Comparison of ENCODE assay signal across 23 mouse cellular contexts in genomic region chr8:72331631-72332030, GRCm38 (mm10). TPM values are rescaled to one million over a fixed set of nuclear protein-coding genes. Genes with fewer than 3 reads are reported as not detected.
DNase-seq lines count a peak whose midpoint lies in the region; ATAC-seq and TF ChIP-seq lines count a peak whose summit lies in the region.
"Had no signal": no experiment of that assay in that cellular context is flagged by ENCODE, and none has a peak within 500 bp of the region (broad histone marks: within the 10 kb centered on the region; RNA-seq: fewer than 3 reads in every experiment).

No protein-coding gene starts in this region.

- ATAC-seq in heart, postnatal 0 days (ENCODE audit: insufficient read depth, low read depth) = peak; percentile 80
- ATAC-seq in midbrain, embryonic 14.5 days (ENCODE audit: low FRiP score, low TSS enrichment) = no peak
- no peak for ATAC-seq in midbrain, embryonic 16.5 days
- ATAC-seq: forebrain, embryonic 16.5 days; lung, postnatal 0 days had no signal

- H3K36me3 ChIP-seq in heart, adult 2 months (ENCODE audit: control insufficient read depth, insufficient read depth, low read length) = peaks cover 2% of the 10 kb centered on the region
- H3K36me3 ChIP-seq in E14TG2a.4 (ENCODE audit: insufficient read depth, low read length) = no peaks in the 10 kb centered on the region
- H3K36me3 ChIP-seq in heart, postnatal 0 days (replicated peaks; ENCODE audit: control insufficient read depth, insufficient read depth, low read length) = 0 out of 2 replicates have a peak, but pooled peaks cover 13% of the 10 kb centered on the region
- H3K36me3 ChIP-seq in midbrain, embryonic 14.5 days (ENCODE audit: control insufficient read depth, insufficient read depth, low read length) = peaks cover 12% of the 10 kb centered on the region; the same call in 1 of the 2 replicates
- H3K36me3 ChIP-seq in midbrain, embryonic 16.5 days (ENCODE audit: control insufficient read depth, insufficient read depth, low read length) = peaks cover 7% of the 10 kb centered on the region
- H3K36me3 ChIP-seq: liver, embryonic 15.5 days had no signal

- H3K79me2 ChIP-seq in heart, adult 2 months (replicated peaks; ENCODE audit: control insufficient read depth, insufficient read depth, low read length) = no peaks in the 10 kb centered on the region

- no peaks in the 10 kb centered on the region for H3K9me3 ChIP-seq in E14TG2a.4 (ENCODE audit: low read length)
- H3K9me3 ChIP-seq in heart, postnatal 0 days (replicated peaks; ENCODE audit: control insufficient read depth, low read length) = no peaks in the 10 kb centered on the region
- no peaks in the 10 kb centered on the region for H3K9me3 ChIP-seq in midbrain, embryonic 14.5 days (ENCODE audit: control insufficient read depth, low read length)
- no peaks in the 10 kb centered on the region for H3K9me3 ChIP-seq in midbrain, embryonic 16.5 days (replicated peaks; ENCODE audit: control insufficient read depth, low read length, poor library complexity, severe bottlenecking)
- H3K9me3 ChIP-seq: embryonic facial prominence, embryonic 13.5 days; limb, embryonic 15.5 days; liver, embryonic 15.5 days; midbrain, embryonic 13.5 days; stomach, embryonic 15.5 days had no signal

- peak; percentile 47; the same call in 1 of the 2 replicates for TF ChIP-seq EP300 in heart, adult 2 months (IDR thresholded peaks at IDR 0.05; ENCODE audit: insufficient read depth, low read depth, low read length)
- no peak for TF ChIP-seq EP300 in heart, postnatal 0 days (IDR thresholded peaks at IDR 0.05; ENCODE audit: low read depth)

- H3K27ac ChIP-seq in heart, adult 2 months = peak overlapping the region; percentile 83
- peak overlapping the region; percentile 83 for H3K27ac ChIP-seq in heart, postnatal 0 days (ENCODE audit: low read depth)
- H3K27ac ChIP-seq in midbrain, embryonic 14.5 days (replicated peaks; ENCODE audit: low read depth, low read length) = no peak overlapping the region
- H3K27ac ChIP-seq in midbrain, embryonic 16.5 days (ENCODE audit: low read length) = no peak overlapping the region
- H3K27ac ChIP-seq: embryonic facial prominence, embryonic 13.5 days; limb, embryonic 15.5 days; liver, embryonic 15.5 days; midbrain, embryonic 13.5 days; stomach, embryonic 15.5 days had no signal

- peak; percentile 24; the same call in 1 of the 2 replicates for TF ChIP-seq POLR2A in heart, adult 2 months (IDR thresholded peaks at IDR 0.05; ENCODE audit: insufficient read depth, low read depth, low read length)

- H3K27me3 ChIP-seq in heart, adult 2 months (ENCODE audit: control insufficient read depth, insufficient read depth, low read length) = no peaks in the 10 kb centered on the region
- no peaks in the 10 kb centered on the region for H3K27me3 ChIP-seq in E14TG2a.4 (ENCODE audit: insufficient read depth, low read length)
- H3K27me3 ChIP-seq in heart, postnatal 0 days (ENCODE audit: control insufficient read depth, insufficient read depth, low read length) = no peaks in the 10 kb centered on the region
- no peaks in the 10 kb centered on the region for H3K27me3 ChIP-seq in midbrain, embryonic 14.5 days (ENCODE audit: control insufficient read depth, insufficient read depth, low read length)
- no peaks in the 10 kb centered on the region for H3K27me3 ChIP-seq in midbrain, embryonic 16.5 days (ENCODE audit: control insufficient read depth, insufficient read depth, low read depth, low read length)
- H3K27me3 ChIP-seq: embryonic facial prominence, embryonic 13.5 days; limb, embryonic 15.5 days; liver, embryonic 15.5 days; midbrain, embryonic 13.5 days; stomach, embryonic 15.5 days had no signal

- no peak for TF ChIP-seq CTCF in heart, adult 2 months (IDR thresholded peaks at IDR 0.05)
- TF ChIP-seq CTCF in E14TG2a.4 (conservative IDR thresholded peaks at IDR 0.05; ENCODE audit: low read length) = no peak
- TF ChIP-seq CTCF in heart, postnatal 0 days (IDR thresholded peaks at IDR 0.05; ENCODE audit: low read depth) = no peak

- intact Hi-C loops in heart, adult 2 months (cut with DNase I) = no loop called here
- intact Hi-C loops in heart, postnatal 25 days (cut with DNase I) = no loop called here

- H3K9ac ChIP-seq in heart, adult 2 months (ENCODE audit: low read depth, low read length) = peak overlapping the region; percentile 38; the same call in 1 of the 2 replicates
- H3K9ac ChIP-seq in heart, postnatal 0 days (replicated peaks; ENCODE audit: low read depth, low read length) = no peak overlapping the region
- no peak overlapping the region for H3K9ac ChIP-seq in midbrain, embryonic 14.5 days (replicated peaks; ENCODE audit: low read length)
- H3K9ac ChIP-seq in midbrain, embryonic 16.5 days (ENCODE audit: low read depth, low read length) = no peak overlapping the region
- H3K9ac ChIP-seq: embryonic facial prominence, embryonic 13.5 days; limb, embryonic 15.5 days; liver, embryonic 15.5 days; midbrain, embryonic 13.5 days; stomach, embryonic 15.5 days had no signal

- 61% methylated on average over 4 of the region's 4 CpGs for WGBS in heart, adult 2 months
- WGBS in heart, postnatal 0 days = 44% methylated on average over 4 of the region's 4 CpGs
- 91% methylated on average over 4 of the region's 4 CpGs for WGBS in midbrain, embryonic 14.5 days
- 88% methylated on average over 4 of the region's 4 CpGs for WGBS in midbrain, embryonic 16.5 days

- H3K4me2 ChIP-seq in heart, postnatal 0 days (ENCODE audit: low read depth, low read length) = no peak overlapping the region
- H3K4me2 ChIP-seq in midbrain, embryonic 14.5 days (ENCODE audit: low read length) = no peak overlapping the region
- no peak overlapping the region for H3K4me2 ChIP-seq in midbrain, embryonic 16.5 days (ENCODE audit: low read length)
- H3K4me2 ChIP-seq: embryonic facial prominence, embryonic 13.5 days; limb, embryonic 15.5 days; liver, embryonic 15.5 days; midbrain, embryonic 13.5 days; stomach, embryonic 15.5 days had no signal

- peaks cover 18% of the 10 kb centered on the region for H3K4me1 ChIP-seq in heart, adult 2 months (ENCODE audit: control insufficient read depth, insufficient read depth, low read length)
- peaks cover 90% of the 10 kb centered on the region for H3K4me1 ChIP-seq in E14TG2a.4 (replicated peaks; ENCODE audit: low read depth, low read length)
- peaks cover 12% of the 10 kb centered on the region for H3K4me1 ChIP-seq in heart, postnatal 0 days (ENCODE audit: control insufficient read depth, insufficient read depth)
- H3K4me1 ChIP-seq in midbrain, embryonic 14.5 days (ENCODE audit: control insufficient read depth, insufficient read depth, low read length) = no peaks in the 10 kb centered on the region
- no peaks in the 10 kb centered on the region for H3K4me1 ChIP-seq in midbrain, embryonic 16.5 days (ENCODE audit: control insufficient read depth, insufficient read depth, low read length)
- H3K4me1 ChIP-seq: embryonic facial prominence, embryonic 13.5 days; limb, embryonic 15.5 days; liver, embryonic 15.5 days; midbrain, embryonic 13.5 days; stomach, embryonic 15.5 days had no signal

- no peak for DNase-seq in heart, adult 2 months
- no peak for DNase-seq in heart, postnatal 25 days (ENCODE audit: low spot score)
- peak; percentile 77 for DNase-seq in adrenal gland, adult 8-10 months
- peak; percentile 45 for DNase-seq in heart, postnatal 0 days (ENCODE audit: low spot score)
- DNase-seq in midbrain, embryonic 14.5 days = no peak
- DNase-seq: B cell, adult 2 months; cerebellum, adult 11 months; cerebellum, postnatal 14 days; gastrocnemius, postnatal 36 days; kidney, adult 2 months; kidney, postnatal 10 days; spleen, adult 18-20 months; thymus, adult 2 months had no signal

- no peak overlapping the region for H3K4me3 ChIP-seq in heart, adult 2 months
- peak overlapping the region; percentile 8; the same call in 1 of the 2 replicates for H3K4me3 ChIP-seq in E14TG2a.4 (replicated peaks; ENCODE audit: low read length)
- no peak overlapping the region for H3K4me3 ChIP-seq in heart, postnatal 0 days (ENCODE audit: low read depth, low read length)
- no peak overlapping the region for H3K4me3 ChIP-seq in midbrain, embryonic 14.5 days (replicated peaks; ENCODE audit: low read depth, low read length)
- no peak overlapping the region for H3K4me3 ChIP-seq in midbrain, embryonic 16.5 days (ENCODE audit: low read depth, low read length)
- H3K4me3 ChIP-seq: embryonic facial prominence, embryonic 13.5 days; limb, embryonic 15.5 days; liver, embryonic 15.5 days; midbrain, embryonic 13.5 days; myocyte; stomach, embryonic 15.5 days had no signal

RNA-seq across cellular contexts. Expression of gene Klf2, which starts 12.8 kb away (rescaled TPM):
- total RNA-seq in heart, adult 2 months (2021) = 10 to 100 TPM; 76.0 to 92.7 TPM
- polyA plus RNA-seq in heart, adult 2 months (2012; rRNA removed) = 21.1 and 42.6 TPM in 2 replicates
- total RNA-seq in heart, postnatal 25 days (2021) = 10 to 100 TPM; 48.2 to 62.5 TPM
- total RNA-seq in adrenal gland, adult 8-10 months (2022) = 10 to 100 TPM; 30.7 to 44.2 (median 36.5) TPM
- total RNA-seq in heart, postnatal 0 days (2014; rRNA removed; ENCODE audit: low replicate concordance) = 21.9 and 32.9 TPM in 2 replicates
- 17.7 and 21.3 TPM in 2 replicates for polyA plus RNA-seq in heart, postnatal 0 days (2015; fragmentation: Nextera tagmentation; extraction: Ambion mirVana)
- 3.1 and 5.7 TPM in 2 replicates for polyA plus RNA-seq in midbrain, embryonic 14.5 days (2014; fragmentation: Nextera tagmentation; extraction: Ambion mirVana)
- polyA plus RNA-seq in midbrain, embryonic 16.5 days (2015; fragmentation: Nextera tagmentation; extraction: Ambion mirVana) = 3.6 and 4.0 TPM in 2 replicates

RNA-seq across cellular contexts. Expression of gene Gm10282, which starts 26.6 kb away (rescaled TPM):
- total RNA-seq in heart, adult 2 months (2021) = 1 to 10 TPM; 6.7 to 8.5 TPM
- 1.1 and 2.9 TPM in 2 replicates for polyA plus RNA-seq in heart, adult 2 months (2012; rRNA removed)
- total RNA-seq in heart, postnatal 25 days (2021) = 10 to 100 TPM in 1 of 2 experiments, 1 to 10 TPM in 1; 7.6 to 10.1 TPM
- 1 to 10 TPM; 4.5 to 9.5 (median 7.9) TPM for total RNA-seq in adrenal gland, adult 8-10 months (2022)
- 0.15 and 3.0 TPM in 2 replicates for total RNA-seq in heart, postnatal 0 days (2014; rRNA removed; ENCODE audit: low replicate concordance)
- polyA plus RNA-seq in heart, postnatal 0 days (2015; fragmentation: Nextera tagmentation; extraction: Ambion mirVana) = 8.4 and 10.0 TPM in 2 replicates
- 13.6 and 18.2 TPM in 2 replicates for polyA plus RNA-seq in midbrain, embryonic 14.5 days (2014; fragmentation: Nextera tagmentation; extraction: Ambion mirVana)
- polyA plus RNA-seq in midbrain, embryonic 16.5 days (2015; fragmentation: Nextera tagmentation; extraction: Ambion mirVana) = 9.7 and 11.3 TPM in 2 replicates

Comparison
In these comparisons a context has a peak if more than half of its experiments do, and no peak if none do; other contexts are left out.
1. DNase-seq: peak in adrenal gland, adult 8-10 months (single experiment) and heart, postnatal 0 days (single experiment); none in heart, adult 2 months (0 of 2), heart, postnatal 25 days (single experiment) and midbrain, embryonic 14.5 days (single experiment).
2. H3K27ac ChIP-seq: peak in heart, adult 2 months (single experiment) and heart, postnatal 0 days (single experiment); none in midbrain, embryonic 14.5 days (single experiment) and midbrain, embryonic 16.5 days (single experiment).